Mouse (Mus musculus) heart, embryonic 10.5 days (tissue): Measurements from ENCODE around the gene Mxi1. TPM values are rescaled to one million over a fixed set of nuclear protein-coding genes. Genes with fewer than 3 reads are reported as not detected.
A peak's percentile ranks its signal among the peaks of the same experiment; 100 is the strongest.

Experiments used
- DNase-seq: peaks from one replicate; pipeline ENCODE4 v3.0.0-alpha.2; 2017; ENCODE audit warnings: low spot score
- H3K27ac ChIP-seq: fragments of 300-500 bp; sonication (generic); 2 replicates; pipeline ENCODE4 v1.5.1; 2016; ENCODE audit warnings: mild to moderate bottlenecking
- H3K27me3 ChIP-seq: fragments of 300-500 bp; sonication (generic); 2 replicates; pipeline ENCODE4 v1.6.1; 2016; ENCODE audit warnings: mild to moderate bottlenecking; ENCODE audit not compliant: poor library complexity, insufficient read depth, severe bottlenecking
- H3K36me3 ChIP-seq: fragments of 300-500 bp; sonication (generic); 2 replicates; pipeline ENCODE4 v1.6.1; 2016; ENCODE audit warnings: mild to moderate bottlenecking, moderate library complexity
- H3K4me1 ChIP-seq: fragments of 300-500 bp; sonication (generic); 2 replicates; pipeline ENCODE4 v1.6.1; 2016; ENCODE audit warnings: mild to moderate bottlenecking
- H3K4me3 ChIP-seq: fragments of 300-500 bp; sonication (generic); 2 replicates; pipeline ENCODE4 v1.5.1; 2016; ENCODE audit warnings: mild to moderate bottlenecking, moderate library complexity
- H3K9me3 ChIP-seq: fragments of 300-500 bp; sonication (generic); 2 replicates; pipeline ENCODE4 v1.6.1; 2016; ENCODE audit warnings: mild to moderate bottlenecking, moderate library complexity
- WGBS: fragments of 180-500 bp; shearing (Covaris S2); methylation state at CpG from one replicate; pipeline ENCODE4 v1.1.7; 2016; 5-methylcytosine and 5-hydroxymethylcytosine counted together
- polyA plus RNA-seq: library from polyadenylated mRNA; unstranded; fragments of >200 nt; fragmentation: Nextera tagmentation; extraction: Ambion mirVana; gene quantifications from 2 replicates; pipeline ENCODE4 v1.2.1, GENCODE M21; 2016

Mxi1 gene
- polyA plus RNA-seq, 1 experiment from 2014 or later: 28.7 TPM

DNA sequence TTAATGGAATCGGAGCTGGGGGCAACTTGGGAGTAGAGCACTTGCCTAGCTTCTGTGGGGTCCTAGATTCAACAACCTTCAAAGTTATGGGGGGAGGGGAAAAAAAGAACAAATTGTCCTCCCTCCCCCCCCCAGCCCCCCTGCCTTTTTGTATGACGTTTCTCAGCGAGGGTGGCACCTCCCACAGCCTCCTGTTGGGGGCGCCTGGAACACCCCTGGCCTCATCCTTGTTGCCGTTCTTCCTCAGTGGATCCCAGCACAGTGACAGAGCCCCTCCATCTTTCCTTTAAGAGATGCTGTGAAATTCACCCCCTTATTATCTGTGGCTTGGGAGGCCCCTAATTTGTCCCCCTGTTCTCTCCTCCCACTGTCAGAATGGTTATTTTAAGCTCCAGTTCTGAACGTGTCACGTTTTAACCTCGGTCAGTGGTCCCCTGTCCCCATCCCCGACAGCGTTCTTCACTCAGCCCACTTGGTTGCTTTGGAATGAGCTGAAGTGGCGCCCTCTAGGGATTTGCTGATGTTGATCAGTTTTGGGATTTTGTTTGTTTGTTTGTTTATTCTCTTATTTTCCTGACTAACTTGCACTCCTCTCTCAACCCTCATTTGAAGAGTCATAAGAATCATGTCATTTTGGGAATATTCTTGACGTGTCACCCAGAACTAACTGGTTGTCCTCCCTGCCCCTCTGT lies 92.6 kb downstream of the Mxi1 start:
- WGBS: 48% methylated on average over 12 of the region's 12 CpGs
- H3K9me3 ChIP-seq: no peaks in the 10 kb centered on the region
- H3K36me3 ChIP-seq: no peaks in the 10 kb centered on the region
- no peaks in the 10 kb centered on the region for H3K27me3 ChIP-seq
- DNase-seq: peak; percentile 60
- peaks cover 4% of the 10 kb centered on the region; the same call in 1 of the 2 replicates for H3K4me1 ChIP-seq
- H3K27ac ChIP-seq: no peak overlapping the region
- no peak overlapping the region for H3K4me3 ChIP-seq

DNA sequence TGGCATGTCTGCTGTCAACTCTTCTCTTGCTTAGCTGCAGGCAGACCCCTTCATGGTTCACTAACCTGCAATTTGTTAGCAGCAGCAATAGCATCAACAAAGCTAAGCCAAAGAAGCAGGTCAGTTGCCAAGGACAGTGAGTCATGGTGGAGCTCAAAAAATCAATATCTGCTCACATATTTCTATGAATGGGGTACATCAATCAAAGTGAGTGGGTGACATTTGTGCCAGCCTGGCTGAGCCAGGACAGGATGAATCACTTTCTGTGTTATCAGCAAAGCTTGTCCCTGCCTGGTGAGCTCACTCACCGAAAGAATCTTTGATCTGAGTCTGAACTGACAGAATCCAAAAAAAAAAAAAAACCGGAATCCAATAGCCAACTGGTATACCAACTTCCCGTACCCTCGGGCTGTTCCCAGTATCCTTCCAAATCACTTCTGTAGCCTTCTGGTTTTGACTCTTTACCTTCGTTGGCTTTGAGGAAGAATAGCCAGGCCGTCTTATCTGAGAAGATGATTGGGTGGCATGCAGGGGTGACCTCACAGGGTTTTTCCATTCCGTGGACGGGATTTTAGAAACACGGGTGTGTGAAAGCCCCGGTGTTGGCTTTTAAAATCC lies 94.0 kb downstream of the Mxi1 start:
- H3K27ac ChIP-seq: no peak overlapping the region
- H3K4me1 ChIP-seq: peaks cover 8% of the 10 kb centered on the region; the same call in 1 of the 2 replicates
- no peak overlapping the region for H3K4me3 ChIP-seq
- no peaks in the 10 kb centered on the region for H3K36me3 ChIP-seq
- WGBS: 74% methylated on average over 10 of the region's 10 CpGs
- H3K9me3 ChIP-seq: no peaks in the 10 kb centered on the region
- H3K27me3 ChIP-seq: no peaks in the 10 kb centered on the region
- peak; percentile 30 for DNase-seq

DNA sequence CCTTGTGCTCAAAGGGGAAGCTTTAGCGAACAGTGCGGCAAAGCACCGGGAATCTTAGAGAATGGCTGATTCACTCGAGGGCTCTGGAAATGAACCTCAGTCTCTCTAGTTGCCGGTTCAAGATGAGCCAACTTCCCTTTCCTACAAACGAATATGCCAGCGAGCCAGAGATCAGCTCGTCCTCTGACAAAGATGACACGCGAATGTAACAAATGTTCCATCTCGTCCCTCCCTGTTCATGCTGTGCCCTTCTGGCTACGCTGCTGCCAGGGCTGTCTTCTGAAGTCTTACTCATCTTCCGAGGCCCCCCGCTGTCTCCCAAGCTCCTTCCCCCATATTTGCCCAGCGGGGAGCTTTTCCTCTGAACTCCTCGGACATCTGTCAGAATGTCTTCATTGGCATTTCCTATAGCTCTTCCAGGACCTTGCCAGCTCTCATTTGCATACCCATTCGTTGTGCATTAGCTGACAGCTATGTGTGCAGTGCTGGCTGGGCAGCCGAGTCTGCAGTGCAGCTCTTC lies 94.6 kb downstream of the Mxi1 start:
- 84% methylated on average over 18 of the region's 18 CpGs for WGBS
- Histone ChIP-seq H3K27ac (no peak overlapping the region), H3K9me3 (no peaks in the 10 kb centered on the region), H3K36me3 (no peaks in the 10 kb centered on the region), H3K27me3 (no peaks in the 10 kb centered on the region), H3K4me3 (no peak overlapping the region), H3K4me1 (peaks cover 11% of the 10 kb centered on the region; the same call in 1 of the 2 replicates)
- no peak for DNase-seq

DNA sequence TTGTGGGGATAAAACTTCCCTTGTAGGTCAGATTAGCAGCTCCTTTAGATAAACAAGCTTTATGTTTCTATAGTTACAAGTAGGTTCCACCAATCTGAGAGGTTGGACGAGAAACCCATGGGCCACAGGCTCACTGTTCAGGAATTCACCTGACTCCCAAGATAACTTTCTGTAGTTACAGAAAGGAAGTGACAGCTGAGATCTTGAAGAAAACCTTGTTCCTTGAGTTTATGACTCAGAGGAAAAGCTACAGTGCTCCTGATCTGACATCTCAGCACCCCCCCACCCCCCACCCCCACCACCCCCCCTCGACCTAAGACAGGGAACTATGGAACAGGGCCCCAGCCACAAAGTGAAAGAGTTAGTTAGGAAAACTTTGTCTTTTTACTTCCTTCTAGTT lies 95.5 kb downstream of the Mxi1 start:
- Histone ChIP-seq H3K4me3 (no peak overlapping the region), H3K4me1 (peaks cover 20% of the 10 kb centered on the region; the same call in 1 of the 2 replicates), H3K27me3 (no peaks in the 10 kb centered on the region), H3K36me3 (no peaks in the 10 kb centered on the region), H3K9me3 (no peaks in the 10 kb centered on the region), H3K27ac (no peak overlapping the region)
- 41% methylated on average over 2 of the region's 2 CpGs for WGBS
- DNase-seq: no peak

DNA sequence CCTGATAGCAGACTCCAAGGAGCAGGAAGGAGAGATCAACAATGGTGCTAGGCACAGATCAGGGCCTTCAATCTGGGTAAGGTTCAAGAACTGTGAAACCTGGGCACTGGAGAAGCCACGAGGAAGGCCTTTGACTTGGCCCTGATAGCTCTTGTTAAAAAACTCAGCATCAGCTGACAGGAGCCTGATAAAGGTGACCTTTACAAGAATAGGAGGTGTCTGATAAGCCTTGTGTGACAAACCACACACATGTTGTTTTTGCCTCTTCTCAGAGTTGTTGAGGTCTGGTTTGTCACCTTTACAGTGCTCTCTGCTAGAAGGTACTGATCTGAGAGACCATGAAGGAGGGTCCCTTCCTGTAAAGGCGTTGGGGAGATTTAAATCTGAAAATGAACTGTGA lies 97.0 kb downstream of the Mxi1 start:
- H3K4me3 ChIP-seq: no peak overlapping the region
- H3K27ac ChIP-seq: no peak overlapping the region
- H3K9me3 ChIP-seq: no peaks in the 10 kb centered on the region
- 41% methylated on average over 2 of the region's 2 CpGs for WGBS
- no peaks in the 10 kb centered on the region for H3K36me3 ChIP-seq
- H3K27me3 ChIP-seq: no peaks in the 10 kb centered on the region
- H3K4me1 ChIP-seq: peaks cover 36% of the 10 kb centered on the region
- no peak for DNase-seq

DNA sequence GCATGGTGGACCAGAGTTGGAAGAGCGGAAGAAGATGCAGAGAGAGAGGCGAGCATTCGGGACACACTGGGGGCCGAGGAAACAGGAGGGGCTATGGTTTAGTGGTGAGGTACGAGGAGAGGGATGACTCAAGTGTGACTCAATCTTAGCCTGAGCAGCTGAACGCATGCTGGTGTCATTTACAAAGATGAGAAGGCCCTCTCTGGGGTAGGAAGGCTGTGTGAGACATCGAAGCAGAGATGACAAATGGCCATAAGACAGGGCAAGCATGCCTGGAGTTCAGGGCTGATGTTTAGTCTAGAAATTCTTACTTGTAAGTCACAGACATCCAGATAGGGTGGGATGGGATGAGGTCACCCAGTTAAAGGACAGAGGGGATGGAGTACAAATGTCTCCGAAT lies 98.1 kb downstream of the Mxi1 start:
- Histone ChIP-seq H3K4me1 (peaks cover 43% of the 10 kb centered on the region), H3K27me3 (no peaks in the 10 kb centered on the region), H3K36me3 (no peaks in the 10 kb centered on the region), H3K9me3 (no peaks in the 10 kb centered on the region), H3K27ac (0 out of 2 replicates have a peak overlapping the region, but pooled peaks have one; percentile 23), H3K4me3 (no peak overlapping the region)
- WGBS: 85% methylated on average over 8 of the region's 8 CpGs
- DNase-seq: no peak

DNA sequence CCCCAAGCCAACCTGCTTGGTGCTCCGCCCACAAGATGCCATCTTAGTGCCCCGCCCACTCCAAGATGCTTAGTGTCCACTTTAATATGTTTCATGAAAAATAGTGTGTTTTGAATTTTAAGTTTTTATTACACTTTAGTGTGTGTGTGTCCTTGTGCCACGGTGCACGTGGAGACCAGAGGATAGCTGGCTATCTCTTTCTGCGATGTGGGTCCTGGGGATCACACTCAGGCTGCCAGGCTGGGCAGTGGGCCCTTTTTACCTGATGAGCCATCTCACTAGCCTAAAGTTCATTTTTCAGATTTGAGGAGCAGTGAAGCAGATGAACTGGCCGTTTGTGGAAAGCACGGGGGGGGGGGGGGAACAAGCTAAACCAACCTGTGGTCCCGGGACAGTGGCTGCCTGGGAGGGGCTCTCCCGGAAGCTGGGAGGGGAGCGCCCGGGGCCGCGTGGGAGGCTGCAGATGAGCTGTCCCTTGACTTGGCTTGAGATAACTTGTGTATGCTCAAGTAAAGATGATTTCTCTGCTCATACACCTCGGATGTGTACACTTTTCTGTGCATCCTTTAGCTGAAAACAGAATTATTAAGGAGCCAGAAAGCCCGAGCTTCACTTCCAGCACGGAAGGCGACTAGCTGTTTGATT lies 99.5 kb downstream of the Mxi1 start:
- Histone ChIP-seq H3K36me3 (no peaks in the 10 kb centered on the region), H3K27me3 (no peaks in the 10 kb centered on the region), H3K27ac (peak overlapping the region; percentile 80), H3K9me3 (no peaks in the 10 kb centered on the region), H3K4me3 (no peak overlapping the region), H3K4me1 (peaks cover 56% of the 10 kb centered on the region)
- WGBS: 49% methylated on average over 17 of the region's 17 CpGs
- DNase-seq: no peak

GRCm38 (mm10) chr19:53412149-53412848 lies 102.0 kb downstream of the Mxi1 start:
- peaks cover 55% of the 10 kb centered on the region for H3K4me1 ChIP-seq
- peak overlapping the region; percentile 80 for H3K27ac ChIP-seq
- 6% methylated on average over 6 of the region's 6 CpGs for WGBS
- no peaks in the 10 kb centered on the region for H3K36me3 ChIP-seq
- no peaks in the 10 kb centered on the region for H3K9me3 ChIP-seq
- H3K4me3 ChIP-seq: no peak overlapping the region
- peak; percentile 80 for DNase-seq
- H3K27me3 ChIP-seq: no peaks in the 10 kb centered on the region

GRCm38 (mm10) chr19:53413617-53414380 lies 103.5 kb downstream of the Mxi1 start:
- no peak overlapping the region for H3K4me3 ChIP-seq
- peaks cover 49% of the 10 kb centered on the region for H3K4me1 ChIP-seq
- no peaks in the 10 kb centered on the region for H3K36me3 ChIP-seq
- 72% methylated on average over 15 of the region's 15 CpGs for WGBS
- no peaks in the 10 kb centered on the region for H3K27me3 ChIP-seq
- peak overlapping the region; percentile 44; the same call in 1 of the 2 replicates for H3K27ac ChIP-seq
- DNase-seq: no peak
- H3K9me3 ChIP-seq: no peaks in the 10 kb centered on the region

GRCm38 (mm10) chr19:53414650-53415049 lies 104.3 kb downstream of the Mxi1 start:
- Histone ChIP-seq H3K4me1 (peaks cover 48% of the 10 kb centered on the region), H3K4me3 (no peak overlapping the region), H3K9me3 (no peaks in the 10 kb centered on the region), H3K27ac (peak overlapping the region; percentile 62), H3K36me3 (no peaks in the 10 kb centered on the region), H3K27me3 (no peaks in the 10 kb centered on the region)
- 48% methylated on average over 11 of the region's 11 CpGs for WGBS
- DNase-seq: no peak

GRCm38 (mm10) chr19:53415198-53415597 lies 104.9 kb downstream of the Mxi1 start:
- H3K4me3 ChIP-seq: no peak overlapping the region
- peaks cover 42% of the 10 kb centered on the region for H3K4me1 ChIP-seq
- H3K36me3 ChIP-seq: no peaks in the 10 kb centered on the region
- H3K27me3 ChIP-seq: no peaks in the 10 kb centered on the region
- no peak overlapping the region for H3K27ac ChIP-seq
- H3K9me3 ChIP-seq: no peaks in the 10 kb centered on the region
- DNase-seq: no peak
- 77% methylated on average over 17 of the region's 17 CpGs for WGBS

GRCm38 (mm10) chr19:53419834-53420233 lies 109.5 kb downstream of the Mxi1 start:
- Histone ChIP-seq H3K27me3 (no peaks in the 10 kb centered on the region), H3K36me3 (no peaks in the 10 kb centered on the region), H3K4me1 (peaks cover 36% of the 10 kb centered on the region), H3K4me3 (no peak overlapping the region), H3K9me3 (no peaks in the 10 kb centered on the region), H3K27ac (no peak overlapping the region)
- no peak for DNase-seq
- 40% methylated on average over 5 of the region's 5 CpGs for WGBS
